ENCODE assay signal across 10 mouse cellular contexts in the genomic region with DNA sequence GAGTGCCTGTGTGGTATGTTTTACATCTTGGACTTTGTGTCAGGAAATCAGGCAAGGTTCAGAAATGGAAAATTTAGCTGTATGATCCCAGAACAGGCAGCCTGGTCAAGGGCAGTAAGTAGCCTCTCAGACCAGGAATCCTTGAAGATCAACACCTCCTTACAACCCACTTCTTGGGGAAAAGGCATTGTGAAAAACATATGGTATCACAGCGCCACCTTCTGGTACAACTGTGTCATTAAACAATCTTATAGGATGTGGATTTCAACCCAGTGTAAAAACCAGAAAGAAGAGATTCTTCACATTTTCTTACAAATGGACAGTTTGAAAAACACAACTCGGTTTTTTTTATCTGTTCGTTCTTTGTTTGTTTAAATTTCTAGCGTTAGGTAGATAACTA.
A peak's percentile ranks its signal among the peaks of the same experiment; 100 is the strongest.
DNase-seq lines count a peak whose midpoint lies in the region; ATAC-seq and TF ChIP-seq lines count a peak whose summit lies in the region.
"Had no signal": no experiment of that assay in that cellular context is flagged by ENCODE, and none has a peak within 500 bp of the region (broad histone marks: within the 10 kb centered on the region; RNA-seq: fewer than 3 reads in every experiment).

No protein-coding gene starts in this region.

- H3K4me1 ChIP-seq in neural tube, embryonic 11.5 days (ENCODE audit: control insufficient read depth, insufficient read depth, low read length) = peaks cover 12% of the 10 kb centered on the region

- no peaks in the 10 kb centered on the region for H3K9me3 ChIP-seq in neural tube, embryonic 11.5 days (ENCODE audit: control insufficient read depth, low read length)
- H3K9me3 ChIP-seq: hindbrain, embryonic 15.5 days had no signal

- no peak overlapping the region for H3K27ac ChIP-seq in gastrocnemius, adult 2 months
- H3K27ac ChIP-seq in neural tube, embryonic 11.5 days (ENCODE audit: low read depth, low read length) = no peak overlapping the region
- no peak overlapping the region for H3K27ac ChIP-seq in layer of hippocampus, adult 2 months
- H3K27ac ChIP-seq: hindbrain, embryonic 15.5 days had no signal

- intact Hi-C loops in gastrocnemius, adult 2 months (cut with DNase I) = loop anchor here (2.0 to 10.0 kb wide), 2 partner anchors 353 to 379 kb away; no protein-coding TSS in a partner anchor

- no peaks in the 10 kb centered on the region for H3K27me3 ChIP-seq in neural tube, embryonic 11.5 days (ENCODE audit: control insufficient read depth, insufficient read depth, low read length)
- H3K27me3 ChIP-seq: hindbrain, embryonic 15.5 days had no signal

- no peak overlapping the region for H3K4me2 ChIP-seq in neural tube, embryonic 11.5 days (ENCODE audit: low read depth)
- H3K4me2 ChIP-seq: hindbrain, embryonic 15.5 days had no signal

- no peak overlapping the region for H3K9ac ChIP-seq in neural tube, embryonic 11.5 days (ENCODE audit: low read length)
- H3K9ac ChIP-seq: hindbrain, embryonic 15.5 days had no signal

- WGBS in neural tube, embryonic 11.5 days = 8% methylated on average over 4 of the region's 4 CpGs

- DNase-seq in gastrocnemius, adult 2 months = no peak
- DNase-seq in gastrocnemius, postnatal 4 days (ENCODE audit: low spot score in 2 of 2) = no peak
- peak; percentile 58 for DNase-seq in neural tube, embryonic 11.5 days (ENCODE audit: low spot score)
- no peak for DNase-seq in neural tube, embryonic 10.5 days (ENCODE audit: extremely low spot score, low spot score)
- peak; percentile 9 for DNase-seq in cerebellum, adult 9-10 months
- DNase-seq in layer of hippocampus, adult 2 months (ENCODE audit: low spot score in 2 of 2) = peak; percentile 53 to 70
- DNase-seq in retina, adult 2 months (ENCODE audit: low read depth, low spot score) = peak; percentile 6
- no peak for DNase-seq in natural killer cell, adult 2 months (ENCODE audit: low spot score in 2 of 2)

- TF ChIP-seq CTCF in gastrocnemius, adult 2 months (IDR thresholded peaks at IDR 0.05) = peak; percentile 75
- peak; percentile 91 for TF ChIP-seq CTCF in layer of hippocampus, adult 2 months (conservative IDR thresholded peaks at IDR 0.05)

- no peak for ATAC-seq in neural tube, embryonic 11.5 days (ENCODE audit: insufficient read depth, low FRiP score, low TSS enrichment)

- H3K36me3 ChIP-seq in neural tube, embryonic 11.5 days (ENCODE audit: control insufficient read depth, insufficient read depth, low read length) = no peaks in the 10 kb centered on the region
- H3K36me3 ChIP-seq: hindbrain, embryonic 15.5 days had no signal

- H3K4me3 ChIP-seq in gastrocnemius, adult 2 months = no peak overlapping the region
- no peak overlapping the region for H3K4me3 ChIP-seq in neural tube, embryonic 11.5 days (ENCODE audit: low read depth, low read length)
- H3K4me3 ChIP-seq in layer of hippocampus, adult 2 months = no peak overlapping the region
- H3K4me3 ChIP-seq: hindbrain, embryonic 15.5 days; myocyte had no signal

Comparison
In these comparisons a context has a peak if more than half of its experiments do, and no peak if none do; other contexts are left out.
1. DNase-seq: peak in neural tube, embryonic 11.5 days (single experiment), cerebellum, adult 9-10 months (single experiment), layer of hippocampus, adult 2 months (2 of 2) and retina, adult 2 months (single experiment); none in gastrocnemius, adult 2 months (single experiment), gastrocnemius, postnatal 4 days (0 of 2), neural tube, embryonic 10.5 days (single experiment) and natural killer cell, adult 2 months (0 of 2).